Mouse (Mus musculus): ENCODE data around the gene Kcnd2. TPM values are rescaled to one million over a fixed set of nuclear protein-coding genes. Genes with fewer than 3 reads are reported as not detected.

Gene Kcnd2
- polyA plus RNA-seq, 1 experiment = 0.47 TPM

DNA sequence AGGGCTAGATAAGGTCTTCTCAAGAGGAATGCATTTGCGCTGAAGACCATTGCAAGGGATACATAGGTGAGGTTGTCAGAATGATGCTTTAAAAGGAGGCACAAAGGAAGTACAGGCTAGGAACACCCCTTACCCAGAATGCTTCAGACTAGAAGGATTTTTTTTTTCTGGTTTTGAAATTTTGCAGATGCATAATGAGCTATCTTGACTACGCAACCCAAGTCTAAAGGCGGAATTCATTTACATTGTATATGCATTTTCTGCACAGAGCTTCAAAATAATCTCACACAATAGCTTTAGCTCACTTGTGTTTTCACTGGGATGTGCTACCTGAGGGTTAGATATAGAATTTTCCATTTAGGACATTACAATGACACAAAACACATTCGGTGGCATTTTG is 10.8 kb downstream of the Kcnd2 start:
- Histone ChIP-seq H3K4me3 (replicated peaks; ENCODE audit: control insufficient read depth, low read depth, low read length) (no peak overlapping the region), H3K4me1 (ENCODE audit: control insufficient read depth, insufficient read depth, low read length) (no peaks in the 10 kb centered on the region), H3K27ac (ENCODE audit: control insufficient read depth, insufficient read depth, low read depth, low read length, poor library complexity) (no peak overlapping the region)
- 89% methylated on average over 4 of the region's 4 CpGs for WGBS
- TF ChIP-seq CTCF (IDR thresholded peaks at IDR 0.05; ENCODE audit: control insufficient read depth, insufficient read depth, low read length) (no peak), POLR2A (IDR thresholded peaks at IDR 0.05; ENCODE audit: borderline replicate concordance, control insufficient read depth, low read depth, low read length) (no peak)

DNA sequence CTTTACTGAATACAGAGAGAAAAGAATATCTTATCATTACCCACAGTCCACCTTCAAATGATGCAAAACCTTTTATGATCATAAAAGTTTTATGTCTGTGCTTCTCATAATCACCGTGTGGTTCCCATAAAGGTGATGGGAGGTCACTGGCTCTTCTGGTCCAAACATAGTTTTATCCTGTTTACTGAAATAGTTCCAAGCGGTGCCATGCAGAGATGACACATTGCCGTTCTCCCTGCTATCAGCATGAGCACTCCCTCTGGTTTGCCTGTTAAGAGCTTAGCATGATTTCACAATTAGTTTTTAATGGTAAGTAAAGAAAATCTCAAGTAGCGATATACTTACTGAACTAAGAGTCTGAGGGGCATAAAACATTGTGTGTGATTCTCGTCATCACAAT is 43.7 kb downstream of the Kcnd2 start:
- no peak overlapping the region for H3K4me3 ChIP-seq (replicated peaks; ENCODE audit: control insufficient read depth, low read depth, low read length)
- TF ChIP-seq POLR2A (IDR thresholded peaks at IDR 0.05; ENCODE audit: borderline replicate concordance, control insufficient read depth, low read depth, low read length) = no peak
- no peak for TF ChIP-seq CTCF (IDR thresholded peaks at IDR 0.05; ENCODE audit: control insufficient read depth, insufficient read depth, low read length)
- 75% methylated on average over 5 of the region's 5 CpGs for WGBS
- no peak overlapping the region for H3K27ac ChIP-seq (ENCODE audit: control insufficient read depth, insufficient read depth, low read depth, low read length, poor library complexity)
- H3K4me1 ChIP-seq (ENCODE audit: control insufficient read depth, insufficient read depth, low read length) = no peaks in the 10 kb centered on the region

DNA sequence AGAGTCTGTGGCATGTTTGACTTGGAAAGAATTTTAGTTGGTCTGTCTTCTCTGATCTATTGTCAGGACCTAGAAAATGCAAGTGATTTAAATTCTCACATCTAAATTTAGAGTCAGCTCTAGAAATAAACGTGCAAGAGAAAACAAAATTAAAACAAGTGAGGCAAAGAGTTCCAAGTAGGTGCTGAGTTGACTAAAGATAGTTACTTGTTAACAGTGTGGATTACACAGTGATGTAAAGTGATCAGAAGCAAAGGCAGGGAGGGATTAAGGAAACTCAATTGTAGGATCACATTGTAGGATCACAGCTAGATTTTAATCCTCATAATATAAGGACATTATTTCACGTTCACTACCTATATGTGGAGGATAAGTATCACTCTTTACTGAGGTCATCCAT is 52.6 kb downstream of the Kcnd2 start:
- TF ChIP-seq CTCF (IDR thresholded peaks at IDR 0.05; ENCODE audit: control insufficient read depth, insufficient read depth, low read length) (no peak), POLR2A (IDR thresholded peaks at IDR 0.05; ENCODE audit: borderline replicate concordance, control insufficient read depth, low read depth, low read length) (no peak)
- Histone ChIP-seq H3K4me3 (replicated peaks; ENCODE audit: control insufficient read depth, low read depth, low read length) (no peak overlapping the region), H3K27ac (ENCODE audit: control insufficient read depth, insufficient read depth, low read depth, low read length, poor library complexity) (no peak overlapping the region), H3K4me1 (ENCODE audit: control insufficient read depth, insufficient read depth, low read length) (no peaks in the 10 kb centered on the region)
- WGBS = 57% methylated on average over 2 of the region's 2 CpGs

DNA sequence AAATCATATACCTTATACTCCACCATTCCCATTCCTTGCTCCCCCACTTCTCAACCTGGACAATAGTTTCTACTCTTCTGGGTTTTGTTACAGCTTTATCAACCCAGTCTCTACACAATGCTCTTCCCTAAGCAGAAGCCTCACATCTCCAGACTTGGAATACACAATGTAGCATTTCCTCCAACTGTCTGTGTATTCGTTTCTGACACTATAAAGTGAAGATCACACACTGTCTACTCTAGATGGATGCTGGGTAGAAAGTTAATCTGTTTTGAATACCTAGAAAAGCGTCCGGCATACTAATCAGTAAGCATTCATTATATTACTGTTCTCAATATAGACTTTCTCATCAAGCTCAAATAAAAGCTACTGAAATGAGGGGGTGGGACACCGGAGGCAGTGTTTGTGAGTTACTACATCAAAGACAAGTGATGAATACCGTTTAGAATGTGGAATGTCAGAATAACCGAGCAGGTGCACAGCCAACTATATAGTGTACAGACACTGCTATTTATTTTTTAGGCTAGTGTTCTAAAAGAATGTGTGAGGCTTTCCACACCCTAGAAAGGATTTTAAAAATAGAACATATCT is 62.1 kb downstream of the Kcnd2 start:
- H3K4me3 ChIP-seq (replicated peaks; ENCODE audit: control insufficient read depth, low read depth, low read length) = no peak overlapping the region
- TF ChIP-seq CTCF (IDR thresholded peaks at IDR 0.05; ENCODE audit: control insufficient read depth, insufficient read depth, low read length) (no peak), POLR2A (IDR thresholded peaks at IDR 0.05; ENCODE audit: borderline replicate concordance, control insufficient read depth, low read depth, low read length) (no peak)
- 75% methylated on average over 6 of the region's 6 CpGs for WGBS
- H3K27ac ChIP-seq (ENCODE audit: control insufficient read depth, insufficient read depth, low read depth, low read length, poor library complexity) = no peak overlapping the region
- H3K4me1 ChIP-seq (ENCODE audit: control insufficient read depth, insufficient read depth, low read length) = no peaks in the 10 kb centered on the region

DNA sequence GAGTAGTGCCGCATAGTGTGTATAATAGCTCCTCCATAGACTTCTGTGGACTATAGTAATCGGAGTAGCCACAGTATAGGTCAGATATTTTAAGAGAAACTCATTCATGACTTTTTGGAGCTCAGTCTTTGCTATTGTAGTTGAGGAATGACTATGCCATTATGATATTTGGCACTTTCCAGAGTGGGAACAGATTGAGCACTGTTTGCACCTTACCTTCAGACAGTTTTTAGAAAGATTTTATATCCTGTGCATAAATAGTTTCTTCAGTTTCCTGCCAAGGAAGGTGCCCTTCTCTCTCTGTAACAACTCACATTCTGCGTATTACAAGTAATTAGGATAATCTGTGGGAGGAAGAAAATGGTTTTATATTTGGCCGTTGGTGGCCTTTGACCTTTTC is 89.6 kb downstream of the Kcnd2 start:
- Histone ChIP-seq H3K4me1 (ENCODE audit: control insufficient read depth, insufficient read depth, low read length) (no peaks in the 10 kb centered on the region), H3K27ac (ENCODE audit: control insufficient read depth, insufficient read depth, low read depth, low read length, poor library complexity) (no peak overlapping the region), H3K4me3 (replicated peaks; ENCODE audit: control insufficient read depth, low read depth, low read length) (no peak overlapping the region)
- no peak for TF ChIP-seq POLR2A (IDR thresholded peaks at IDR 0.05; ENCODE audit: borderline replicate concordance, control insufficient read depth, low read depth, low read length)
- TF ChIP-seq CTCF (IDR thresholded peaks at IDR 0.05; ENCODE audit: control insufficient read depth, insufficient read depth, low read length) = no peak
- WGBS = 68% methylated on average over 4 of the region's 4 CpGs

DNA sequence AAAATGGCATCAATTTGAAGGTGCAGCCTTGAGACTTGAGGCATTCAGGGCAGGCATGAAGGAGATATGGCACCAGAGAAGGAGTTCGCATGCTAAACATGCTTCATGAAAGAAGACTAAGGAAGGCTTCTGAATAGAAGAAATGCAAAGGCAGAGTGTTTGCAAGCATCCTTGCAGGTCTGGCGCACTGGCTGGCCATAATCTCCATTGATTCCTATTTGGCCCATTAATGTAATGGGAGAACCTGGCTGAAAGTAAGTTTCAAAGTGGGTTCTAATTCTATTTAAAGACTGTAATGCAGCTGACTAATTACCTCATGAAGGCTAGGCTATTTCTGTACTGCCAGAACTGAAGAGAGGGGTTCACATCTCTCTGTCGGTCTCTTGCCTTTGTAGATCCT is 94.9 kb downstream of the Kcnd2 start:
- 81% methylated on average over 3 of the region's 3 CpGs for WGBS
- no peak for TF ChIP-seq CTCF (IDR thresholded peaks at IDR 0.05; ENCODE audit: control insufficient read depth, insufficient read depth, low read length)
- H3K4me3 ChIP-seq (replicated peaks; ENCODE audit: control insufficient read depth, low read depth, low read length) = no peak overlapping the region
- no peaks in the 10 kb centered on the region for H3K4me1 ChIP-seq (ENCODE audit: control insufficient read depth, insufficient read depth, low read length)
- H3K27ac ChIP-seq (ENCODE audit: control insufficient read depth, insufficient read depth, low read depth, low read length, poor library complexity) = no peak overlapping the region

DNA sequence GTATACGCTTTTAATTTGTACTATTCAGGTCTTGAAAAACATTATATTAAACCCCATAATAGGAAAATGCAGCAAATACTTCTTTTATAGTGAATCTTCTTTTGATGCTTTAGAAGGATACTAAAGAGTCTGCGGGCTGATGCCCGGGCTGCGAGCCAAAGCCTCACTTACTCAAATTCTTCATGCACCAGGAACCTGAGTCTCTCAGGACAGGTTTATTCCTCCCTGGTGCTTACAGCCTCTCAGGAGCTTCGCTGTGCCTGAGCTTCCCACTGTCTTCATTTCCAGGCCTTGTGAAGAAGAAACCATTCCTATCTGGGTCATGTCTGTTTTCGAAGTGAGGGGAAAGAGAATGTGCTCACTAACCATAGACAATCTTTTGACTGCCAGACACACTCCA is 106.1 kb downstream of the Kcnd2 start:
- WGBS = 77% methylated on average over 6 of the region's 6 CpGs
- Histone ChIP-seq H3K4me3 (replicated peaks; ENCODE audit: control insufficient read depth, low read depth, low read length) (no peak overlapping the region), H3K27ac (ENCODE audit: control insufficient read depth, insufficient read depth, low read depth, low read length, poor library complexity) (no peak overlapping the region), H3K4me1 (ENCODE audit: control insufficient read depth, insufficient read depth, low read length) (no peaks in the 10 kb centered on the region)
- TF ChIP-seq POLR2A (IDR thresholded peaks at IDR 0.05; ENCODE audit: borderline replicate concordance, control insufficient read depth, low read depth, low read length) (no peak), CTCF (IDR thresholded peaks at IDR 0.05; ENCODE audit: control insufficient read depth, insufficient read depth, low read length) (no peak)

DNA sequence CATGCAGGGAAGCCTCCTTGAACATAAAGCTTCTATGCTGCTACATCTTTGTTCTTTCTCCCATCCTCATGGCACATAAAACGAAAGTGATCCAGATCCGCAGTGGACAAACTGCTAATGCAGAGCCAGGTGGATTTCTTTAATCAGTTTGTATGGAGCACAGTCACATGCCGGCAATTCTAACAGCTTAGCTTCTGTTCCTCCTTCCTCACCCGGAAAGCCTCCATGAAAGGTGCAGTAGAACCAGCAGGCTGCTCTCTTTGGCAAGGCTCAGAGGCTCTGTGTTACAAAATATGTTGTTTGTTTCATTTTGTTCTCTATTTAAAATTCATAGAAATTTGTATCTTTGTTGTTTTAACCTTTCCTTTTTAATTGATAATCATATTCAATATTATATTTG is 106.9 kb downstream of the Kcnd2 start:
- 69% methylated on average over 4 of the region's 4 CpGs for WGBS
- Histone ChIP-seq H3K4me1 (ENCODE audit: control insufficient read depth, insufficient read depth, low read length) (no peaks in the 10 kb centered on the region), H3K27ac (ENCODE audit: control insufficient read depth, insufficient read depth, low read depth, low read length, poor library complexity) (no peak overlapping the region), H3K4me3 (replicated peaks; ENCODE audit: control insufficient read depth, low read depth, low read length) (no peak overlapping the region)
- TF ChIP-seq CTCF (IDR thresholded peaks at IDR 0.05; ENCODE audit: control insufficient read depth, insufficient read depth, low read length) (no peak), POLR2A (IDR thresholded peaks at IDR 0.05; ENCODE audit: borderline replicate concordance, control insufficient read depth, low read depth, low read length) (no peak)

DNA sequence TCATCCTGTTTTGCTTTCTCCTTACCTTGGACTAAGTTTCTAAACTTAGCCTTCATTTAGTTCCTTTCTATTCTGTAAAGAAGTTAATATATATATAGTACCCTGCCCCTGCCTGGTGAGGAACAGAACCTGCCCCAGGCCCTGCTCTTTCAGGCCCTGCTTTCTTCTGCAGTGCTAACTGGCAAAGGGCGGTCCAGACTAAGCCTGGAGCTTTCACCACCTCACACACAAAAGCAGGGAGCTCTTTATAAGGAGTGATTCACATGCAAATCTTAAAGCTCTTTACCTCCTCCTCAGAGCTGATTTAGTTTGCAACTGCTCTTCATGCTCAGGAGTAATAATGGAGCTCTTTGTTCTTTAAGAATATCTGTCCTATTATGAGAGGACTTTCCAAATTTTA is 109.9 kb downstream of the Kcnd2 start:
- H3K4me1 ChIP-seq (ENCODE audit: control insufficient read depth, insufficient read depth, low read length) = no peaks in the 10 kb centered on the region
- WGBS = 78% methylated on average over 1 of the region's 1 CpGs
- TF ChIP-seq CTCF (IDR thresholded peaks at IDR 0.05; ENCODE audit: control insufficient read depth, insufficient read depth, low read length) = no peak
- TF ChIP-seq POLR2A (IDR thresholded peaks at IDR 0.05; ENCODE audit: borderline replicate concordance, control insufficient read depth, low read depth, low read length) = no peak
- H3K27ac ChIP-seq (ENCODE audit: control insufficient read depth, insufficient read depth, low read depth, low read length, poor library complexity) = no peak overlapping the region
- no peak overlapping the region for H3K4me3 ChIP-seq (replicated peaks; ENCODE audit: control insufficient read depth, low read depth, low read length)

Measured in bone marrow, adult 2 months (tissue).